Mouse (Mus musculus): ENCODE measurements at regions not wholly inside any gene's neighbourhood (a gene's known extent, or its start where the extent isn't known, plus 50 kb on each side); places are given as distances from the start of the nearest gene placed in this dataset.

GRCm38 (mm10) chr4:7356202-7356601 lies 882.6 kb downstream of the Car8 start:
- Histone ChIP-seq H3K9me3 (replicated peaks) (no peaks in the 10 kb centered on the region), H3K4me1 (no peaks in the 10 kb centered on the region), H3K27me3 (replicated peaks) (no peaks in the 10 kb centered on the region), H3K27ac (no peak overlapping the region), H3K9ac (no peak overlapping the region), H3K36me3 (no peaks in the 10 kb centered on the region), H3K4me2 (no peak overlapping the region), H3K4me3 (no peak overlapping the region)
- 68% methylated on average over 3 of the region's 3 CpGs for WGBS (ENCODE audit: insufficient replicate concordance)
- ATAC-seq = no peak

- H3K4me1 ChIP-seq = no peaks in the 10 kb centered on the region
- ATAC-seq = no peak
- 59% methylated on average over 1 of the region's 1 CpGs for WGBS (ENCODE audit: insufficient replicate concordance)
Observed at GRCm38 (mm10) chr4:7347317-7347716, 891.5 kb downstream of the Car8 start.

GRCm38 (mm10) chr4:7341159-7341558 lies 897.7 kb downstream of the Car8 start:
- no peak for ATAC-seq
- Histone ChIP-seq H3K4me1 (no peaks in the 10 kb centered on the region), H3K36me3 (no peaks in the 10 kb centered on the region), H3K4me3 (no peak overlapping the region), H3K9me3 (replicated peaks) (no peaks in the 10 kb centered on the region), H3K27ac (no peak overlapping the region), H3K9ac (no peak overlapping the region), H3K27me3 (replicated peaks) (no peaks in the 10 kb centered on the region), H3K4me2 (no peak overlapping the region)
- 74% methylated on average over 1 of the region's 1 CpGs for WGBS (ENCODE audit: insufficient replicate concordance)

More at GRCm38 (mm10) chr4:7347317-7347716, 891.5 kb downstream of the Car8 start:
- H3K4me3 ChIP-seq = no peak overlapping the region
- H3K9me3 ChIP-seq (replicated peaks) = no peaks in the 10 kb centered on the region
- H3K36me3 ChIP-seq = no peaks in the 10 kb centered on the region
- H3K27ac ChIP-seq = no peak overlapping the region
- H3K4me2 ChIP-seq = no peak overlapping the region
- H3K9ac ChIP-seq = no peak overlapping the region
- H3K27me3 ChIP-seq (replicated peaks) = no peaks in the 10 kb centered on the region

- 34% methylated on average over 4 of the region's 4 CpGs for WGBS (ENCODE audit: insufficient replicate concordance)
- Histone ChIP-seq H3K27me3 (replicated peaks) (no peaks in the 10 kb centered on the region), H3K4me1 (no peaks in the 10 kb centered on the region), H3K9me3 (replicated peaks) (no peaks in the 10 kb centered on the region), H3K4me2 (no peak overlapping the region), H3K4me3 (no peak overlapping the region), H3K27ac (no peak overlapping the region), H3K36me3 (no peaks in the 10 kb centered on the region), H3K9ac (no peak overlapping the region)
- ATAC-seq = no peak
Observed at GRCm38 (mm10) chr4:7314261-7314660, 924.6 kb downstream of the Car8 start.

GRCm38 (mm10) chr4:7313219-7313618 lies 925.6 kb downstream of the Car8 start:
- H3K36me3 ChIP-seq = no peaks in the 10 kb centered on the region
- H3K27ac ChIP-seq = no peak overlapping the region
- 28% methylated on average over 2 of the region's 2 CpGs for WGBS (ENCODE audit: insufficient replicate concordance)
- ATAC-seq = no peak
- H3K9me3 ChIP-seq (replicated peaks) = no peaks in the 10 kb centered on the region
- no peak overlapping the region for H3K4me3 ChIP-seq
- H3K4me2 ChIP-seq = no peak overlapping the region
- no peaks in the 10 kb centered on the region for H3K27me3 ChIP-seq (replicated peaks)
- no peaks in the 10 kb centered on the region for H3K4me1 ChIP-seq
- no peak overlapping the region for H3K9ac ChIP-seq

- H3K4me2 ChIP-seq = no peak overlapping the region
- 76% methylated on average over 1 of the region's 1 CpGs for WGBS (ENCODE audit: insufficient replicate concordance)
- no peak overlapping the region for H3K9ac ChIP-seq
- no peaks in the 10 kb centered on the region for H3K4me1 ChIP-seq
- ATAC-seq = no peak
- no peaks in the 10 kb centered on the region for H3K9me3 ChIP-seq (replicated peaks)
- H3K27ac ChIP-seq = no peak overlapping the region
- no peak overlapping the region for H3K4me3 ChIP-seq
- no peaks in the 10 kb centered on the region for H3K27me3 ChIP-seq (replicated peaks)
- no peaks in the 10 kb centered on the region for H3K36me3 ChIP-seq
Observed at GRCm38 (mm10) chr4:7312160-7312559, 926.7 kb downstream of the Car8 start.

GRCm38 (mm10) chr4:7269047-7269446 lies 969.8 kb downstream of the Car8 start:
- no peaks in the 10 kb centered on the region for H3K4me1 ChIP-seq
- WGBS (ENCODE audit: insufficient replicate concordance) = 68% methylated on average over 4 of the region's 4 CpGs
- H3K9me3 ChIP-seq (replicated peaks) = no peaks in the 10 kb centered on the region
- no peak overlapping the region for H3K4me2 ChIP-seq
- no peak overlapping the region for H3K4me3 ChIP-seq
- no peak overlapping the region for H3K9ac ChIP-seq
- H3K36me3 ChIP-seq = no peaks in the 10 kb centered on the region
- no peak for ATAC-seq
- H3K27ac ChIP-seq = no peak overlapping the region
- no peaks in the 10 kb centered on the region for H3K27me3 ChIP-seq (replicated peaks)

- H3K36me3 ChIP-seq = no peaks in the 10 kb centered on the region
- 64% methylated on average over 2 of the region's 2 CpGs for WGBS (ENCODE audit: insufficient replicate concordance)
- H3K9me3 ChIP-seq (replicated peaks) = no peaks in the 10 kb centered on the region
- no peaks in the 10 kb centered on the region for H3K27me3 ChIP-seq (replicated peaks)
- H3K4me2 ChIP-seq = no peak overlapping the region
- H3K27ac ChIP-seq = no peak overlapping the region
- ATAC-seq = no peak
- H3K4me3 ChIP-seq = no peak overlapping the region
- H3K9ac ChIP-seq = no peak overlapping the region
- H3K4me1 ChIP-seq = no peaks in the 10 kb centered on the region
Observed at GRCm38 (mm10) chr4:7256486-7256885, 982.4 kb downstream of the Car8 start.

GRCm38 (mm10) chr4:7253616-7254015 lies 985.2 kb downstream of the Car8 start:
- no peak overlapping the region for H3K9ac ChIP-seq
- H3K9me3 ChIP-seq (replicated peaks) = no peaks in the 10 kb centered on the region
- 62% methylated on average over 2 of the region's 2 CpGs for WGBS (ENCODE audit: insufficient replicate concordance)
- no peak overlapping the region for H3K27ac ChIP-seq
- no peak overlapping the region for H3K4me2 ChIP-seq
- no peaks in the 10 kb centered on the region for H3K4me1 ChIP-seq
- no peaks in the 10 kb centered on the region for H3K27me3 ChIP-seq (replicated peaks)
- no peak overlapping the region for H3K4me3 ChIP-seq
- H3K36me3 ChIP-seq = no peaks in the 10 kb centered on the region
- no peak for ATAC-seq

GRCm38 (mm10) chr4:7251641-7252040 lies 987.2 kb downstream of the Car8 start:
- 73% methylated on average over 2 of the region's 2 CpGs for WGBS (ENCODE audit: insufficient replicate concordance)

GRCm38 (mm10) chr4:7247816-7248215 lies 991.0 kb downstream of the Car8 start:
- ATAC-seq = no peak
- Histone ChIP-seq H3K4me2 (no peak overlapping the region), H3K9ac (no peak overlapping the region), H3K4me3 (no peak overlapping the region), H3K27me3 (replicated peaks) (no peaks in the 10 kb centered on the region), H3K27ac (no peak overlapping the region), H3K36me3 (no peaks in the 10 kb centered on the region), H3K4me1 (no peaks in the 10 kb centered on the region), H3K9me3 (replicated peaks) (no peaks in the 10 kb centered on the region)
- 66% methylated on average over 4 of the region's 4 CpGs for WGBS (ENCODE audit: insufficient replicate concordance)

More at GRCm38 (mm10) chr4:7251641-7252040, 987.2 kb downstream of the Car8 start:
- H3K4me2 ChIP-seq = no peak overlapping the region
- ATAC-seq = no peak
- H3K36me3 ChIP-seq = no peaks in the 10 kb centered on the region
- H3K9me3 ChIP-seq (replicated peaks) = no peaks in the 10 kb centered on the region
- H3K27ac ChIP-seq = no peak overlapping the region
- no peak overlapping the region for H3K9ac ChIP-seq
- H3K27me3 ChIP-seq (replicated peaks) = no peaks in the 10 kb centered on the region
- H3K4me1 ChIP-seq = no peaks in the 10 kb centered on the region
- H3K4me3 ChIP-seq = no peak overlapping the region

- no peaks in the 10 kb centered on the region for H3K27me3 ChIP-seq (replicated peaks)
- H3K4me1 ChIP-seq = no peaks in the 10 kb centered on the region
- no peak for ATAC-seq
Observed at GRCm38 (mm10) chr4:7247244-7247643, 991.6 kb downstream of the Car8 start.

GRCm38 (mm10) chr4:7246828-7247227 lies 992.0 kb downstream of the Car8 start:
- WGBS (ENCODE audit: insufficient replicate concordance) = 64% methylated on average over 4 of the region's 4 CpGs
- ATAC-seq = no peak
- no peaks in the 10 kb centered on the region for H3K4me1 ChIP-seq
- H3K27me3 ChIP-seq (replicated peaks) = no peaks in the 10 kb centered on the region
- H3K9ac ChIP-seq = no peak overlapping the region
- H3K4me2 ChIP-seq = no peak overlapping the region
- no peak overlapping the region for H3K4me3 ChIP-seq
- no peak overlapping the region for H3K27ac ChIP-seq
- no peaks in the 10 kb centered on the region for H3K9me3 ChIP-seq (replicated peaks)
- no peaks in the 10 kb centered on the region for H3K36me3 ChIP-seq

More at GRCm38 (mm10) chr4:7247244-7247643, 991.6 kb downstream of the Car8 start:
- Histone ChIP-seq H3K27ac (no peak overlapping the region), H3K36me3 (no peaks in the 10 kb centered on the region), H3K4me2 (no peak overlapping the region), H3K4me3 (no peak overlapping the region), H3K9me3 (replicated peaks) (no peaks in the 10 kb centered on the region), H3K9ac (no peak overlapping the region)
- 63% methylated on average over 4 of the region's 4 CpGs for WGBS (ENCODE audit: insufficient replicate concordance)

Data from liver, embryonic 12.5 days (tissue).